Mouse (Mus musculus) midbrain, embryonic 12.5 days (tissue): ENCODE data around the gene Pbld1. TPM values are rescaled to one million over a fixed set of nuclear protein-coding genes. Genes with fewer than 3 reads are reported as not detected.
A peak's percentile ranks its signal among the peaks of the same experiment; 100 is the strongest.

Source experiments
- ATAC-seq: fragments of 200-750 bp; cut with Nextera tagmentation; 2 replicates; pipeline ENCODE4 v1.8.0; 2017; ENCODE audit warnings: low read depth, moderate TSS enrichment, moderate library complexity; ENCODE audit not compliant: low FRiP score
- H3K27ac ChIP-seq: fragments of 300-500 bp; sonication (generic); replicated peaks from 2 replicates; pipeline ENCODE4 v1.5.1; 2016; ENCODE audit warnings: mild to moderate bottlenecking
- H3K27me3 ChIP-seq: fragments of 300-500 bp; sonication (generic); 2 replicates; pipeline ENCODE4 v1.6.1; 2016; ENCODE audit warnings: mild to moderate bottlenecking
- H3K36me3 ChIP-seq: fragments of 300-500 bp; sonication (generic); 2 replicates; pipeline ENCODE4 v1.6.1; 2016
- H3K4me1 ChIP-seq: fragments of 300-500 bp; sonication (generic); 2 replicates; pipeline ENCODE4 v1.6.1; 2016
- H3K4me2 ChIP-seq: fragments of 300-500 bp; sonication (generic); replicated peaks from 2 replicates; pipeline ENCODE4 v1.6.1; 2016; ENCODE audit warnings: mild to moderate bottlenecking, moderate library complexity
- H3K4me3 ChIP-seq: fragments of 300-500 bp; sonication (generic); 2 replicates; pipeline ENCODE4 v1.5.1; 2016; ENCODE audit warnings: mild to moderate bottlenecking
- H3K9ac ChIP-seq: fragments of 300-500 bp; sonication (generic); replicated peaks from 2 replicates; pipeline ENCODE4 v1.6.1; 2016; ENCODE audit warnings: mild to moderate bottlenecking, moderate library complexity
- H3K9me3 ChIP-seq: fragments of 300-500 bp; sonication (generic); 2 replicates; pipeline ENCODE4 v1.6.1; 2016; ENCODE audit warnings: mild to moderate bottlenecking
- WGBS: fragments of 180-500 bp; shearing (Covaris S2); methylation state at CpG from one replicate; pipeline ENCODE4 v1.1.7; 2016; 5-methylcytosine and 5-hydroxymethylcytosine counted together
- polyA plus RNA-seq: library from polyadenylated mRNA; unstranded; fragments of >200 nt; fragmentation: Nextera tagmentation; extraction: Ambion mirVana; gene quantifications from 2 replicates; pipeline ENCODE4 v1.2.1, GENCODE M21; 2016

The Pbld1 gene
- polyA plus RNA-seq, 1 experiment from 2014 or later = 1.2 TPM

GRCm38 (mm10) chr10:63113027-63113604 is 53.2 kb downstream of the Pbld1 start:
- Histone ChIP-seq H3K4me2 (no peak overlapping the region), H3K36me3 (no peaks in the 10 kb centered on the region), H3K4me3 (no peak overlapping the region), H3K9ac (no peak overlapping the region), H3K27me3 (no peaks in the 10 kb centered on the region), H3K27ac (no peak overlapping the region), H3K9me3 (no peaks in the 10 kb centered on the region), H3K4me1 (no peaks in the 10 kb centered on the region)
- ATAC-seq = 0 out of 2 replicates have a peak, but pooled peaks have one; percentile 30
- 54% methylated on average over 5 of the region's 5 CpGs for WGBS

GRCm38 (mm10) chr10:63113716-63114360 is 53.9 kb downstream of the Pbld1 start:
- Histone ChIP-seq H3K27me3 (no peaks in the 10 kb centered on the region), H3K27ac (no peak overlapping the region), H3K9me3 (no peaks in the 10 kb centered on the region), H3K4me1 (no peaks in the 10 kb centered on the region), H3K4me3 (no peak overlapping the region), H3K36me3 (no peaks in the 10 kb centered on the region), H3K4me2 (no peak overlapping the region), H3K9ac (no peak overlapping the region)
- 89% methylated on average over 6 of the region's 6 CpGs for WGBS
- no peak for ATAC-seq

- Histone ChIP-seq H3K36me3 (no peaks in the 10 kb centered on the region), H3K9ac (no peak overlapping the region), H3K4me3 (no peak overlapping the region), H3K27me3 (no peaks in the 10 kb centered on the region), H3K4me1 (no peaks in the 10 kb centered on the region), H3K4me2 (no peak overlapping the region), H3K9me3 (no peaks in the 10 kb centered on the region), H3K27ac (no peak overlapping the region)
- no peak for ATAC-seq
- 87% methylated on average over 15 of the region's 15 CpGs for WGBS
Measured at GRCm38 (mm10) chr10:63115881-63116280, 55.9 kb downstream of the Pbld1 start.

GRCm38 (mm10) chr10:63116376-63116775 is 56.4 kb downstream of the Pbld1 start:
- Histone ChIP-seq H3K9me3 (no peaks in the 10 kb centered on the region), H3K36me3 (no peaks in the 10 kb centered on the region), H3K4me1 (no peaks in the 10 kb centered on the region), H3K27ac (no peak overlapping the region), H3K4me2 (no peak overlapping the region), H3K4me3 (no peak overlapping the region), H3K9ac (no peak overlapping the region), H3K27me3 (no peaks in the 10 kb centered on the region)
- 91% methylated on average over 9 of the region's 9 CpGs for WGBS
- no peak for ATAC-seq

- ATAC-seq = no peak
- 94% methylated on average over 8 of the region's 8 CpGs for WGBS
- no peak overlapping the region for H3K27ac ChIP-seq
Measured at GRCm38 (mm10) chr10:63117583-63117982, 57.6 kb downstream of the Pbld1 start.

DNA sequence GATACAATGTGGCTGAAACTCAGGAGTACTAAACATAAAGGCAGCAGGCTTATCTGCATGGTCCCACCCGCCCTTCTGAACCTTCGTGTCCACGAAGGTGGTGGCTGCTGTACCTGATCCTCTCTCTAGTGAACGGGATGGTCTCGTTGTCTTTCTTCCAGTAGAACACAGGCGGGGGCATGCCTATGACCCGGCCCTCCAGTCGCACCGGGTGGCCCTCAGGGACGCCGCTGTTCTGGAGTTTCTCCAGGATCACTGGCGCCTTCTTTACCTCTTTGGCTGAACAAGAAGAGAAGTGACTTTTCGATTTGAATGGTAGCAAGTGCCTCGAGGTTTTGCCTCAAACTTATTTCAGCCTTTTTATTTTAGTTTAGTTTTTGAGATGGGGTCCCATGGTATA is 60.0 kb downstream of the Pbld1 start:
- H3K9me3 ChIP-seq = no peaks in the 10 kb centered on the region
- no peak overlapping the region for H3K27ac ChIP-seq
- no peaks in the 10 kb centered on the region for H3K4me1 ChIP-seq
- H3K4me3 ChIP-seq = no peak overlapping the region
- no peaks in the 10 kb centered on the region for H3K27me3 ChIP-seq
- no peak overlapping the region for H3K4me2 ChIP-seq
- no peak overlapping the region for H3K9ac ChIP-seq
- WGBS = 82% methylated on average over 14 of the region's 14 CpGs
- no peaks in the 10 kb centered on the region for H3K36me3 ChIP-seq
- ATAC-seq = no peak

More at GRCm38 (mm10) chr10:63117583-63117982, 57.6 kb downstream of the Pbld1 start:
- H3K4me3 ChIP-seq = no peak overlapping the region
- no peak overlapping the region for H3K9ac ChIP-seq
- H3K4me2 ChIP-seq = no peak overlapping the region
- no peaks in the 10 kb centered on the region for H3K36me3 ChIP-seq
- H3K9me3 ChIP-seq = no peaks in the 10 kb centered on the region
- H3K27me3 ChIP-seq = no peaks in the 10 kb centered on the region
- no peaks in the 10 kb centered on the region for H3K4me1 ChIP-seq

GRCm38 (mm10) chr10:63121961-63122360 is 62.0 kb downstream of the Pbld1 start:
- Histone ChIP-seq H3K4me1 (no peaks in the 10 kb centered on the region), H3K36me3 (no peaks in the 10 kb centered on the region), H3K9me3 (no peaks in the 10 kb centered on the region), H3K4me2 (no peak overlapping the region), H3K9ac (no peak overlapping the region), H3K27me3 (no peaks in the 10 kb centered on the region), H3K27ac (no peak overlapping the region), H3K4me3 (no peak overlapping the region)
- 87% methylated on average over 14 of the region's 14 CpGs for WGBS
- ATAC-seq = 0 out of 2 replicates have a peak, but pooled peaks have one; percentile 19

- no peak overlapping the region for H3K4me3 ChIP-seq
- no peaks in the 10 kb centered on the region for H3K9me3 ChIP-seq
- H3K4me1 ChIP-seq = no peaks in the 10 kb centered on the region
- H3K27me3 ChIP-seq = no peaks in the 10 kb centered on the region
- no peaks in the 10 kb centered on the region for H3K36me3 ChIP-seq
- H3K9ac ChIP-seq = no peak overlapping the region
- ATAC-seq = peak; percentile 87; the same call in 1 of the 2 replicates
- 31% methylated on average over 8 of the region's 8 CpGs for WGBS
- H3K27ac ChIP-seq = no peak overlapping the region
- no peak overlapping the region for H3K4me2 ChIP-seq
Measured at GRCm38 (mm10) chr10:63122516-63122915, 62.6 kb downstream of the Pbld1 start.

DNA sequence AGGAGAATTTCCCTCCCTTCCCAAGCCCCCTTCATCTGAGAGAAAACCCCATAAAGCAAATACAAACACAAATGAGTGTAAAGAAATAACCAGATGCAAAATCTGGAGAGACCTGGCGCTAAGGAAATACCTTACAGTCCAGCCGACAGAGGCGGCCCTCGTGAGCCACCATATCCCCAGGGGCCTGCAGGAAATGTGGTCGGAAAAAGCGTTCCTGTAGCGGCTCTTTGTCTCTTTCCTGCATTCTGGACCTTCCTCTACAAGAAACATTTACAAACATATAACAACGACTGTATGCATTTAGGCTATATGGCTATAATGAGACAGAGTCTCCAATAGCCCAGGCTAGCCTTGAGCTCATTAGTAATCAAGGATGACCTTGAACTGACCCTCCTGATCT is 63.2 kb downstream of the Pbld1 start:
- no peaks in the 10 kb centered on the region for H3K27me3 ChIP-seq
- WGBS = 88% methylated on average over 8 of the region's 8 CpGs
- no peaks in the 10 kb centered on the region for H3K4me1 ChIP-seq

DNA sequence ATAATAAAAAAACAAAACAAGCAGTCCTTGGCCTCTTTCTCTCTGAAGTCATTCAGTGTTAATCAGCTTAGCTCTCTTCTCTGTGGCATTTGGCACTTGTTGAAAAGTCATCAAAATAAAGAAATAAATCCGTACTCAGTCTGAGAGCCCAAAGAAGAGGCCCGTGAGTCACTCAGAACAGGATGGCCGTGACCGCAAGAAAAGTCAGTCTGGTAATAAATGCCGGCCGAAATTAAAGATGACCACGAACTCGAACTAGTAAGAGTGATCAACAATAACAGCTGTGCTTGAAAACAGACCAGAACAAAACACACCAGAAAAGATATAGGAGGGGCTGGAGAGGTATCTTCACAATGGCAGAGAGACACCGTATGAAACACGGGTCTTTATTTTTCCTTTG is 64.1 kb downstream of the Pbld1 start:
- Histone ChIP-seq H3K9me3 (no peaks in the 10 kb centered on the region), H3K9ac (no peak overlapping the region), H3K4me3 (no peak overlapping the region), H3K4me2 (no peak overlapping the region), H3K27me3 (no peaks in the 10 kb centered on the region), H3K4me1 (no peaks in the 10 kb centered on the region), H3K36me3 (no peaks in the 10 kb centered on the region), H3K27ac (no peak overlapping the region)
- 85% methylated on average over 10 of the region's 10 CpGs for WGBS
- ATAC-seq = no peak

More for the DNA sequence above, 63.2 kb downstream of the Pbld1 start:
- H3K9me3 ChIP-seq = no peaks in the 10 kb centered on the region
- ATAC-seq = no peak
- H3K9ac ChIP-seq = no peak overlapping the region
- no peak overlapping the region for H3K4me3 ChIP-seq
- H3K36me3 ChIP-seq = no peaks in the 10 kb centered on the region
- H3K27ac ChIP-seq = no peak overlapping the region
- H3K4me2 ChIP-seq = no peak overlapping the region

DNA sequence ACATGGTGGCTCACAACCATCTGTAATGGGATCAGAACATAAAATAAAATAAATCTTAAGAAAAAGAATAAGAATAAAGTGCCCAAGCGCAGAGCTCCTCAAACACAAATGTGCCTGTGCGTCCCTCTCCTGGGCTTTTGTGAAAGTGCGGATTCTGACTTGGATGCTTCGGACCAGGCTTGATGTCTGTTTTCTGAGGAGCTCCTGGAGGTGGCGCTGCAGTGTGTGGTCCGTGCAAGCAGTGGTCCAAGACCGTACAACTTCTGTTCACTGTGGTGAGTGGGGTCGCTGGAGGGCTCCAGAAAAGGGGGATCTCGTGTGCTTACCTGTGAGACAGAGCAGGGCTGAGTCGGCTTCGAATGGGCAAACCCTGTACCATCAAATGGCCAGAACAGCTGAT is 65.4 kb downstream of the Pbld1 start:
- H3K9ac ChIP-seq = no peak overlapping the region
- no peak overlapping the region for H3K27ac ChIP-seq
- ATAC-seq = no peak
- 35% methylated on average over 11 of the region's 11 CpGs for WGBS
- H3K4me1 ChIP-seq = no peaks in the 10 kb centered on the region
- H3K4me3 ChIP-seq = no peak overlapping the region
- no peaks in the 10 kb centered on the region for H3K9me3 ChIP-seq
- no peak overlapping the region for H3K4me2 ChIP-seq
- H3K27me3 ChIP-seq = no peaks in the 10 kb centered on the region
- no peaks in the 10 kb centered on the region for H3K36me3 ChIP-seq

DNA sequence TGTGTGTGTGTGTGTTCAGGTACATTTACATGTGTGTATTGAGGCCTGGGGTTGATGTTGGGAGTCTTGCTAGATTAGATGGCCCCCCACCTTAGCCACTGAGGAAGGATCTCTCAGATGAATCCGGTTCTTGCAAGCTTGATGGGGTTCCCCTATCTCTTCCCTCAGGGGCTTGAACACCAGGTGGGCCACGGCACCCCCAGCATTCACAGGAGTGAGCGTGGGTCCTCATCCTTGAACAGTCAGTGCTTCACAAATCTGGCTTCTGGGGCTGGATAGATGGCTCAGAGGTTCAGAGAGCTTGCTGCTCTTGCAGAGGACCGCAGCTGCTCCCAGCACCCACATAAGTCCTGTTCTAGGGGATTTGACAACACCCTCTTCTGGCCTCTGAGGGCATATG is 66.2 kb downstream of the Pbld1 start:
- H3K4me2 ChIP-seq = no peak overlapping the region
- 91% methylated on average over 4 of the region's 4 CpGs for WGBS
- ATAC-seq = no peak
- no peak overlapping the region for H3K9ac ChIP-seq
- no peaks in the 10 kb centered on the region for H3K36me3 ChIP-seq
- H3K9me3 ChIP-seq = no peaks in the 10 kb centered on the region
- H3K4me3 ChIP-seq = no peak overlapping the region
- H3K27ac ChIP-seq = no peak overlapping the region
- H3K4me1 ChIP-seq = no peaks in the 10 kb centered on the region
- H3K27me3 ChIP-seq = no peaks in the 10 kb centered on the region

- WGBS = 90% methylated on average over 6 of the region's 6 CpGs
- no peak overlapping the region for H3K9ac ChIP-seq
- ATAC-seq = no peak
- no peak overlapping the region for H3K27ac ChIP-seq
- H3K4me2 ChIP-seq = no peak overlapping the region
- H3K36me3 ChIP-seq = no peaks in the 10 kb centered on the region
- no peaks in the 10 kb centered on the region for H3K9me3 ChIP-seq
- H3K4me3 ChIP-seq = no peak overlapping the region
- H3K27me3 ChIP-seq = no peaks in the 10 kb centered on the region
- no peaks in the 10 kb centered on the region for H3K4me1 ChIP-seq
Measured at GRCm38 (mm10) chr10:63127156-63127555, 67.2 kb downstream of the Pbld1 start.
